Mouse (Mus musculus): ENCODE results near the gene Mrpl20. TPM values are rescaled to one million over a fixed set of nuclear protein-coding genes. Genes with fewer than 3 reads are reported as not detected.

Gene Mrpl20
- polyA plus RNA-seq, 1 experiment from 2014 or later = 133 TPM

GRCm38 (mm10) chr4:155790021-155790489, 12.6 kb upstream of the Mrpl20 start, which contains the start of gene Ankrd65:
Gene Ankrd65, plus strand, starts transcription at chr4:155790439.
- Histone ChIP-seq H3K4me1 (ENCODE audit: control insufficient read depth, insufficient read depth, low read length) (peaks cover 8% of the 10 kb centered on the region), H3K9ac (ENCODE audit: low read length) (no peak within 1 kb of the TSS), H3K9me3 (replicated peaks; ENCODE audit: control insufficient read depth, low read length) (no peaks in the 10 kb centered on the region), H3K36me3 (ENCODE audit: control insufficient read depth, insufficient read depth) (no peaks in the 10 kb centered on the region), H3K4me3 (ENCODE audit: low read length) (no peak within 1 kb of the TSS), H3K27ac (ENCODE audit: low read length) (no peak within 1 kb of the TSS), H3K4me2 (ENCODE audit: low read depth, low read length) (no peak within 1 kb of the TSS), H3K27me3 (ENCODE audit: control insufficient read depth, insufficient read depth, low read length) (no peaks in the 10 kb centered on the region)
- no peak for ATAC-seq (replicated peaks; ENCODE audit: extremely low read depth, insufficient read depth, low FRiP score)
- 84% methylated on average over 3 of the region's 3 CpGs for WGBS

- ATAC-seq (replicated peaks; ENCODE audit: extremely low read depth, insufficient read depth, low FRiP score) = no peak
- no peaks in the 10 kb centered on the region for H3K27me3 ChIP-seq (ENCODE audit: control insufficient read depth, insufficient read depth, low read length)
- peaks cover 4% of the 10 kb centered on the region for H3K4me1 ChIP-seq (ENCODE audit: control insufficient read depth, insufficient read depth, low read length)
- H3K4me3 ChIP-seq (ENCODE audit: low read length) = no peak overlapping the region
- no peaks in the 10 kb centered on the region for H3K36me3 ChIP-seq (ENCODE audit: control insufficient read depth, insufficient read depth)
- H3K4me2 ChIP-seq (ENCODE audit: low read depth, low read length) = no peak overlapping the region
- WGBS = 66% methylated on average over 3 of the region's 3 CpGs
- H3K9ac ChIP-seq (ENCODE audit: low read length) = no peak overlapping the region
- no peaks in the 10 kb centered on the region for H3K9me3 ChIP-seq (replicated peaks; ENCODE audit: control insufficient read depth, low read length)
- no peak overlapping the region for H3K27ac ChIP-seq (ENCODE audit: low read length)
Measured at GRCm38 (mm10) chr4:155790650-155791161, 12.0 kb upstream of the Mrpl20 start.

- ATAC-seq (replicated peaks; ENCODE audit: extremely low read depth, insufficient read depth, low FRiP score) = no peak
- H3K4me3 ChIP-seq (ENCODE audit: low read length) = no peak overlapping the region
- H3K9me3 ChIP-seq (replicated peaks; ENCODE audit: control insufficient read depth, low read length) = no peaks in the 10 kb centered on the region
- no peak overlapping the region for H3K9ac ChIP-seq (ENCODE audit: low read length)
- peaks cover 2% of the 10 kb centered on the region; the same call in 1 of the 2 replicates for H3K27me3 ChIP-seq (ENCODE audit: control insufficient read depth, insufficient read depth, low read length)
- H3K27ac ChIP-seq (ENCODE audit: low read length) = no peak overlapping the region
- no peak overlapping the region for H3K4me2 ChIP-seq (ENCODE audit: low read depth, low read length)
- H3K36me3 ChIP-seq (ENCODE audit: control insufficient read depth, insufficient read depth) = no peaks in the 10 kb centered on the region
- H3K4me1 ChIP-seq (ENCODE audit: control insufficient read depth, insufficient read depth, low read length) = no peaks in the 10 kb centered on the region
- WGBS = 72% methylated on average over 24 of the region's 24 CpGs
Measured at GRCm38 (mm10) chr4:155791240-155791933, 11.3 kb upstream of the Mrpl20 start.

- Histone ChIP-seq H3K9me3 (replicated peaks; ENCODE audit: control insufficient read depth, low read length) (no peaks in the 10 kb centered on the region), H3K36me3 (ENCODE audit: control insufficient read depth, insufficient read depth) (no peaks in the 10 kb centered on the region), H3K27ac (ENCODE audit: low read length) (no peak overlapping the region), H3K9ac (ENCODE audit: low read length) (no peak overlapping the region), H3K27me3 (ENCODE audit: control insufficient read depth, insufficient read depth, low read length) (peaks cover 2% of the 10 kb centered on the region; the same call in 1 of the 2 replicates), H3K4me2 (ENCODE audit: low read depth, low read length) (no peak overlapping the region), H3K4me1 (ENCODE audit: control insufficient read depth, insufficient read depth, low read length) (no peaks in the 10 kb centered on the region), H3K4me3 (ENCODE audit: low read length) (no peak overlapping the region)
- WGBS = 53% methylated on average over 2 of the region's 2 CpGs
- ATAC-seq (replicated peaks; ENCODE audit: extremely low read depth, insufficient read depth, low FRiP score) = 0 out of 2 replicates have a peak, but pooled peaks have one; percentile 18
Measured at GRCm38 (mm10) chr4:155793730-155794129, 8.9 kb upstream of the Mrpl20 start.

GRCm38 (mm10) chr4:155802075-155802474, 603 bp upstream of the Mrpl20 start:
- H3K9me3 ChIP-seq (replicated peaks; ENCODE audit: control insufficient read depth, low read length) = no peaks in the 10 kb centered on the region
- no peak overlapping the region for H3K9ac ChIP-seq (ENCODE audit: low read length)
- no peak overlapping the region for H3K4me2 ChIP-seq (ENCODE audit: low read depth, low read length)
- H3K4me3 ChIP-seq (ENCODE audit: low read length) = no peak overlapping the region
- no peak overlapping the region for H3K27ac ChIP-seq (ENCODE audit: low read length)
- peaks cover 5% of the 10 kb centered on the region; the same call in 1 of the 2 replicates for H3K27me3 ChIP-seq (ENCODE audit: control insufficient read depth, insufficient read depth, low read length)
- 100% methylated on average over 1 of the region's 1 CpGs for WGBS
- peaks cover 13% of the 10 kb centered on the region for H3K4me1 ChIP-seq (ENCODE audit: control insufficient read depth, insufficient read depth, low read length)
- no peak for ATAC-seq (replicated peaks; ENCODE audit: extremely low read depth, insufficient read depth, low FRiP score)
- H3K36me3 ChIP-seq (ENCODE audit: control insufficient read depth, insufficient read depth) = peaks cover 4% of the 10 kb centered on the region

GRCm38 (mm10) chr4:155803340-155804041, 813 bp downstream of the Mrpl20 start:
- peak overlapping the region; percentile 97 for H3K4me3 ChIP-seq (ENCODE audit: low read length)
- H3K4me1 ChIP-seq (ENCODE audit: control insufficient read depth, insufficient read depth, low read length) = peaks cover 13% of the 10 kb centered on the region
- H3K9ac ChIP-seq (ENCODE audit: low read length) = peak overlapping the region; percentile 94
- peak overlapping the region; percentile 79 for H3K27ac ChIP-seq (ENCODE audit: low read length)
- H3K9me3 ChIP-seq (replicated peaks; ENCODE audit: control insufficient read depth, low read length) = no peaks in the 10 kb centered on the region
- H3K36me3 ChIP-seq (ENCODE audit: control insufficient read depth, insufficient read depth) = peaks cover 17% of the 10 kb centered on the region
- peak overlapping the region; percentile 85 for H3K4me2 ChIP-seq (ENCODE audit: low read depth, low read length)
- ATAC-seq (replicated peaks; ENCODE audit: extremely low read depth, insufficient read depth, low FRiP score) = peak; percentile 97
- WGBS = under 1% methylated on average over 56 of the region's 58 CpGs
- peaks cover 5% of the 10 kb centered on the region; the same call in 1 of the 2 replicates for H3K27me3 ChIP-seq (ENCODE audit: control insufficient read depth, insufficient read depth, low read length)

GRCm38 (mm10) chr4:155807841-155808240, 5.2 kb downstream of the Mrpl20 start:
- H3K4me3 ChIP-seq (ENCODE audit: low read length) = no peak overlapping the region
- no peak overlapping the region for H3K9ac ChIP-seq (ENCODE audit: low read length)
- no peak overlapping the region for H3K27ac ChIP-seq (ENCODE audit: low read length)
- H3K4me1 ChIP-seq (ENCODE audit: control insufficient read depth, insufficient read depth, low read length) = peaks cover 15% of the 10 kb centered on the region
- no peak for ATAC-seq (replicated peaks; ENCODE audit: extremely low read depth, insufficient read depth, low FRiP score)
- H3K4me2 ChIP-seq (ENCODE audit: low read depth, low read length) = no peak overlapping the region
- 86% methylated on average over 3 of the region's 3 CpGs for WGBS
- H3K9me3 ChIP-seq (replicated peaks; ENCODE audit: control insufficient read depth, low read length) = no peaks in the 10 kb centered on the region
- H3K27me3 ChIP-seq (ENCODE audit: control insufficient read depth, insufficient read depth, low read length) = no peaks in the 10 kb centered on the region
- peaks cover 40% of the 10 kb centered on the region for H3K36me3 ChIP-seq (ENCODE audit: control insufficient read depth, insufficient read depth)

- Histone ChIP-seq H3K36me3 (ENCODE audit: control insufficient read depth, insufficient read depth) (peaks cover 66% of the 10 kb centered on the region), H3K27me3 (ENCODE audit: control insufficient read depth, insufficient read depth, low read length) (no peaks in the 10 kb centered on the region), H3K9me3 (replicated peaks; ENCODE audit: control insufficient read depth, low read length) (no peaks in the 10 kb centered on the region), H3K27ac (ENCODE audit: low read length) (peak within 1 kb of the TSS; percentile 97), H3K4me2 (ENCODE audit: low read depth, low read length) (peak within 1 kb of the TSS; percentile 83), H3K4me1 (ENCODE audit: control insufficient read depth, insufficient read depth, low read length) (peaks cover 16% of the 10 kb centered on the region), H3K4me3 (ENCODE audit: low read length) (peak within 1 kb of the TSS; percentile 98), H3K9ac (ENCODE audit: low read length) (peak within 1 kb of the TSS; percentile 98)
- peak; percentile 99 for ATAC-seq (replicated peaks; ENCODE audit: extremely low read depth, insufficient read depth, low FRiP score)
- WGBS = under 1% methylated on average over 60 of the region's 60 CpGs
Measured at GRCm38 (mm10) chr4:155811929-155812664, 9.4 kb downstream of the Mrpl20 start, which contains the start of gene Ccnl2. Gene Ccnl2, plus strand, starts transcription at chr4:155812489.
